Mouse (Mus musculus) bone marrow macrophage, adult 2 months (primary cell): Measurements from ENCODE around the gene Zp2.

Source experiments
- CTCF ChIP-seq: IDR thresholded peaks from 2 replicates; pipeline ENCODE4 v1.5.1; 2012; ENCODE audit warnings: low read depth, mild to moderate bottlenecking, low read length, moderate library complexity
- POLR2A ChIP-seq: IDR thresholded peaks from 2 replicates; pipeline ENCODE4 v1.6.1; 2012; ENCODE audit warnings: mild to moderate bottlenecking, low read depth, low read length, borderline replicate concordance

GRCm38 (mm10) chr7:120128951-120129350 is 16.1 kb downstream of the Zp2 start:
- TF ChIP-seq CTCF: no peak
- TF ChIP-seq POLR2A: no peak
